Mouse (Mus musculus): Measurements from ENCODE around the gene Vmn1r4. TPM values are rescaled to one million over a fixed set of nuclear protein-coding genes. Genes with fewer than 3 reads are reported as not detected.

Gene Vmn1r4
- total RNA-seq, 2 experiments from 2014 or later = 0.54 to 0.56 TPM

DNA sequence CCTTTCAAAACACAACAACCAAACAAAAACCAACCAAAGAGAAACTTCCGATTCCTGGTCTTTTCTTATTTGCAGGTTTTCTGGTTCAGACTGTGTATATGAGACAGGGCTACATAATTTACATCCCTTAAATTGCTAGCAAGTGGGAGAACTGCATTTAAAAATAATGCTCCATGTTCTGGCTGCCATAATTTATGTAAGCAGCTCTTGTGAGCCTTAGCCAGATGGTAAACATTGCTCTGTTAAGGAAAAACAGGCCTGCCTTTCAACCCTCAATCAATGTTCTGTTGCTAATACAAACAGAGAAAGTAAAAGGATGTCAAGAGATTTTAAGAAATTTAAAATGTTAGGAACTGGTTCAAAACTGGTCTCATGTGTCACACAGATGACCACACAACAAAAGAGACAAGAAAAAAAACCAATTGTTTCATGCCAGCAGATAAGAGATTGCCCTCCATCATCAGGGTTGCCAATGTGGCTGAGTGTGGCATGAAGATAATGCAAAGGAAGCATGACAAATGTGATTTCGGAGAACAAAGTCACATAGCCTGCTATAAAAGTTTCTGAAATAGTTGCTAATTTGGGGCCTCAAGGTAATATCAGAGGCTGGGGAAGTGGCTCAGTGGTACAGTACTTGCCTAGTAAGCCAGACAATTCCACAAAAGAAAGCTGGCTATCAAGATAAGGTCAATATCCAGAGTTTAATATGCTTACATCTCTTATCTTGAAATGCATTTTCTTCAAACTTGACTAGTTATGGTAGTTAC is 10.5 kb upstream of the Vmn1r4 start:
- DNase-seq (ENCODE audit: low spot score in 2 of 2) = no peak

DNA sequence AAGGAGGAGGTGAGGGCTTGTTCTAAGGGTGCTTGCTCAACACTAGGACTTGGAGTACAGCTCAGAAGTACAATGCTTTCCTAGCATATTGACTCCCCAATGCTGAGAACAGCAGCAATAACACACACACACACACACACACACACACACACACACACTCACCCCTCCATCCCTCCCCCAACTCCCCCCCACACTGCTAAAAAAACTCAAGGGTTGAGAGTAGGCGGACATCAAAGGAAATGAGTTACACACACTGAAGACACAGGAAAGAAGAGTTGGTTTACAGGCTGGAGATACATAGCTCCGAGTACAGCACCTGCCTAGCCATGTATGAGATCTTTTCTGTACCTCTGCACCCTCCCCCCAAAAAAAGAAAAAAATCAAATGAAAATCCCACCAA is 7.5 kb upstream of the Vmn1r4 start:
- DNase-seq (ENCODE audit: low spot score in 2 of 2) = no peak

DNA sequence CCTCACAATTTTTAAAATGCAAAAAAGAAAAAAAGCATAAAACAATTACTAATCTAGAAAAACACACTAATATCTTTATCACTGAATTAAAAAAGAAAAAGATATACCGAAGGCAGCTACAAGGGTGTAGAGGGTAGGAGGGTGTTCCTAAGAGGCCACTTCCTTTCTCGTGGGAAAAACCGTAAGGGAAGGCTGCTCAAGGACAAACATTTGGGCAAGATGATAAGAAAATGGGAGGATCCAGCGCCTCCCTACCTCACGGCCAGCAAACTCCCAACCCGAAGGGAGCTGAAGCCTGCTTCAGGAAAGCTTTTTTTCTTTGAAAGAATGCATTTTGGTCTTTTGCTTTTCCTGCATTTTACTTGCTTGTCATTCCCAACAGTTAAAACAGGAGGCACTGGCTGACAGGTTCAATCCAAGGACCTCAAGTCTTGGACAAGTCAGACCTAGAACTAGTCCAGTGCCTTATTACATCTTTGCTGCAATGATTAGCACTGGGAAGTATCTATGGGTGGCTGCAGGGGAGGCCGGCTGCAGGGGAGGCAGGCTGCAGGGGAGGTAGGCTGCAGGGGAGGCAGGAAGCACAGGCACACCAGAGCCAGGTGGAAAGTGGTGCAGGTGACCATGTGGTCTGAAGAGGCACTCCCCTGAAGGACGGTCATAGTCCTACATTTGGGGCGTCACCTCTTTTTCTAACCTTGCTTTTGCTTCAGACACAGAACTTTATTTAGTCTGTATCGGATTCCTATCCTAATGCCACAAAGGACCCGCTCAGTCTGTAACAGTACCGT is 6.0 kb upstream of the Vmn1r4 start:
- no peak for DNase-seq (ENCODE audit: low spot score in 2 of 2)

DNA sequence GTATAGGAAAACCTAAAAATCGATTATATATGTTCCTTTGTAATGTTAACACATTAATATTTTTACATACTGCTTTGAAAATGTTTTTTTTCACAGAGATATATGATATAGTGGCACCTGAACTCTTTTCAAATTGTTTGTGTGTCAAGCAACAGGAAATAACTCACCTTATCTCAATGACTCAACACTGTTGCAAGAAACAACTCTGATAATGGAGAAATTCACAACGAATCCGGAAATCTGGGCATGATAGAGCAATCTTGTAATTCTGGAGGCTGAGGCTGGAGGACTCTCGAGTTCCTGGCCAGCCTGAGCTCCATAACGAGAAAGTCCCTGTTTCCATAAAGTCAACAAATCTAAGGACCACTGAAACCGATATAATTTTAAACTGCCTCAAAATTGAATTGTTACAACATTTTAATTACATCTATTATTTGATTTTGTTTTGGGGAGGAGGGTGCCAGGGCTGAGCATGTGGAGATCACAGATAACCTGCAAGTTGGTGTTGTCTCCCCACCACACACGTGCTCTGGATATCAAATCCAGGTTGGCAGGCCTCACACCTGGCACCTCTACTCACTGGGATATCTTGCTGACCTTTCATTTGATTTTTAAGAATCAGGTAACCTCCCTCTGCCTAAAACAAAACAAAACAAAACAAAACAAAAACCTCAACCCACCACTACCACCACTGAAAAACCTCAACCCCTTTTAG is 4.3 kb upstream of the Vmn1r4 start:
- no peak for DNase-seq (ENCODE audit: low spot score in 2 of 2)

DNA sequence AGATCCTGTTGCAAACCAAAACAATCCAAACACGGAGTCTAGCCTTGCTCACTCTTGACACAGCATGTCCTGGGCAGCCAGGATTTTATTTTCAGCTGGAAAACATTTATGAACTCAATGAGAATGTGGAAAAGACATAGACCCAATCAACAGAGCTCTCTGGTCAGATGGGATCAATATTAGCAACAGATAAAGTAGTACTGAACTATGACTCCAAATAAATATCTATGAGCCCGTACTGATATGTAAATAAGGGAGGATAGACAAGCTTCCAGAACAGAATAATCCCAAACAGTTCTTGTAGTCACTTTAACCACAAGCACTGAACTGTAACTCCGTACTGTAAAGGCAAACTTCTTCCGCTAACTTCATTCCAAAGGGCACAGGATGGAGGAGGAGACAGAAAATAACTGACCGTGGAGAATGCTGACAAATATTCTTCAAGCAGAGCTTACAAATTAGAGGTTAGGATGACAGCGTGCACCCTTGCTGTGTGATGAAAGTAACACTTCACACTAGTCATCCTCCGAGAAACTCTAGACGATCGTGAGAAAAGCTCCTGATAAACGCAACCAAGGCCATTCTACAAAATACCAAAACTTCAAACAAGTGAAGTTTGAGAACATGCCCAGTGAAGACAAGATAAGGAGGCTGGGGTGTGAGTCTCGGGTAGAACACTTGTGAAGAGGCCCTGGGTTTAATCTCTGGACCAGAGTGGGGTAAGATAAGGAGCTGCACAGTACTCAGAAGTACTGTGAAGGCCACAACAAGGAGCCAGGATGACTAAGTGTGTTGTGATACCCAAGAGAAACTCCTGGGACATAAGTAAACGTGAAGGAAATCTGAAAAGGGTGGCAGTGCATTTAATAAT is 3.4 kb upstream of the Vmn1r4 start:
- no peak for DNase-seq (ENCODE audit: low spot score in 2 of 2)

DNA sequence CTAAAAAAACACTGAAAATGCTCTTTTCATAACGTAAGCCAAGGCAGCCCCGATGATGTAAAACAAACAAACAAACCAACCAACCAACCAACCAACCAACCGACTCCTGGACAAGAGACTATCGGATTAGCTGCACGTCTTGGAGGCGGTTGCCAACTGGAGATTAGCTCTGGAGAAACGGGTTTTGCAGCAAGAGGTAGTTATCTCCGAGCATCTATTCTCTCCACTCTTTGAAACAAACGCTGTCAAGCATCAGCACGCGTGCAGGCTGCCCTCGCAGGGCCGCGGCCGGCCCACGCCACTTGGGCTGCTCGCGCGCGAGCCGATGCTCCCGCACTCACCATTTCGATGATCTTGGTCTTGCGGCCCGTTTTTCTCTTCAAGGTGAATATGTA is 487 bp upstream of the Vmn1r4 start:
- no peak for DNase-seq (ENCODE audit: low spot score in 2 of 2)

DNA sequence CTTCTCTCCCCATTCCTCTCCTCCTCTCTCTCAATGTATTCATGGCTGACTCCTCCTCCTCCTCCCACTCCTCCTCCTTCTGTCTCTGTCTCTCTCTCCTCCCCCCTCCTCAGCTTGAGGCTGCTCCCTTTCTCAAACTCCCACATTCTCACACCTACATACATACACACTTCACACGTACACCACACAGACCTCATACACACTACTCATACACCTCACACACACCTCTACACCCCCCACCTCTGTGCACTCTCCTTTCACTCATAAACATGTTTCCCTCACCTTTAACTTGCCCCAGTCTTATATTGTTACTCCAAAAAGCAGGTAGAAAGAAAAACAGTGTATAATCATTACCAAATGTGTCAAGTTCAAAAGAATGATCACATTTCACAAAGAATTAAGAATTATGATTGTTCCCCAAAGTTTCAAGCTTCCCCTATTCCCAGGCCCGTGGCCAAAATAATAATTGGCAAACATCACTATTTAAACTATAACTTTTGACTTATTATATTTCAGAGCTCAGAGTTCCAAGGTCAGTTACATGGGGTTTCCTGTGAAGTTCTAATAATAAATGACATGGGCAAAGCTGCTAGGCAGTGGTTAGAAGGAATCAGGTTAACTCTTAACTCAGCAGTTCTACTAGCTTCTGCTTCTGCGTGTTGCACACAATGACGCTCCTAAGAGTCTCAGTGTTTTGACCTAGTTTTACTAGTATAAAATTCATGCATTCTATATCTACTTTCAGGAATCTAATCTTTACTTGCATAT is 8.0 kb downstream of the Vmn1r4 start:
- DNase-seq (ENCODE audit: low spot score in 2 of 2) = no peak

DNA sequence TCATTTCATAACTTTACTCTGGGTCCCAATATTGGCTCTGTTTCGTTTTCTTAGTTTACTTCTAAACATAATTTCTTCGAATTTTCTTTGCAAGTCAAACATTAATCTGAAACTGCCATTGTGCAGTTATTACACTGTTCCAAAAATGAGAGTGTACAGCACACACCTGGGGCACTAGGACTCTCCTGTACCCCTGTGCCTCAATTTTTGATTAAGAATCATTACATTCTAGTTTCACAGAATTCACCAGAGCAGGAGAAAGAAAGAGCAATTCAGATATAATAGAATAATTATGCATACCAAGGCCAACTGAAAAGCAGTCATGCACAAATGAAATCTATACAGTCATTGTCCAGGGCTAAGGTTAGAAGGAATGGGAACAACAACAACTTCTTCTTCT is 8.6 kb downstream of the Vmn1r4 start:
- DNase-seq (ENCODE audit: low spot score in 2 of 2) = no peak

DNA sequence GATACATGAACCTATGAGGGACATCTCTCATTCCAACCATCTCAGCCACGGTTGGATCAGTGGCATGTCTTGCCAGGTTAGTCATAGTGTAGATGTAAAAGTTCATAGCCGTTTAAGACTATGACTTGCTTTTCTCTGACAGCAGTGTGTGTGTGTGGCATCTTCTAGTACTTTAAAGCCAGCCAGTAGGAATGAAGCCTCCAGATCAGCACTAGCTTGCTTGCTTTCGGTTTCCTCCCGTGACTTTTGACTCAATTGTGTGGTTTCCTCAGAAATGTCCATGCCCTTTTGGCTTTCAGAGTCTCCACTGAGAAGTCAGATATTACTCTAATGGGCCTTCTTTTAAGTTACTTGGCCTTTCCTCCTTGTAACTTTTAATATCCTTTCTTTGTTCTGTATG is 10.6 kb downstream of the Vmn1r4 start:
- DNase-seq (ENCODE audit: low spot score in 2 of 2) = no peak

DNA sequence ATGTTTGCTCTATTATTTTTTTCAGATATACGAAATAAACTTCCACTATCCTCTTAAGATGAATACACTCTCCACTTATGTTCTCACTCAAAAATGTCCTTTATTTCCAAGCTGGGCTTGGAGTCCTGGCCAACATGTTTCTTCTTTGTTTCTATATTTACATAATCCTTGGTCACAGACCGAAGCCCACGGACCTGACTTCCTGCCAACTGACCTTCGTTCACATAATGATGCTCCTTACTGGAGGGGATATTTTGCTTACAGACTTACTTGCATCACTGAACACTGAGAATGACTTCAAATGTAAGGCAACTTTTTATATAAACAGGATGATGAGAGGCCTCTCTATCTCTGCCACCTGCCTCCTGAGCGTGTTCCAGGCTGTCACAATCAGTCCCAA is 32.6 kb downstream of the Vmn1r4 start:
- DNase-seq (ENCODE audit: low spot score in 2 of 2) = no peak

DNA sequence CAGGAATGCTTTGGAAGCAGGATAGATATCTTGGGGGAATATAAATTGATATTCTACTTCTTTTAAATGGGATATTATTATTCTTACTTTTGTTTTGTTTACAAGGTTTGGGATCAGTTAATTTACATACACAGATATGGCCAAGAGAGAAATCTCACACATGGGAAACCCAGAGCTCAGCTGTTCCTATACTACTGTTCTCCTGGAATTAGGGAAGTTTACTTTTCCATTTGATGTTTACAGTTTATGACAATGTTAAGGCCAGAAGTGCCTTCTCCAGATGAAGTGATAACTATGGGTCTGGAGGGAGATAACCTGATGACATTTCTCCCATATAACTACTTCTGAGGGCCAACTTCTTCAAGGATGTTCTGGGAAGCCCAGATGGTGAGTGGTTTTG is 46.2 kb downstream of the Vmn1r4 start, which contains the start of gene Vmn1r5:
Vmn1r5 (plus strand) TSS at position 301 of the 400 bp plus-strand sequence.
- DNase-seq (ENCODE audit: low spot score in 2 of 2) = no peak

DNA sequence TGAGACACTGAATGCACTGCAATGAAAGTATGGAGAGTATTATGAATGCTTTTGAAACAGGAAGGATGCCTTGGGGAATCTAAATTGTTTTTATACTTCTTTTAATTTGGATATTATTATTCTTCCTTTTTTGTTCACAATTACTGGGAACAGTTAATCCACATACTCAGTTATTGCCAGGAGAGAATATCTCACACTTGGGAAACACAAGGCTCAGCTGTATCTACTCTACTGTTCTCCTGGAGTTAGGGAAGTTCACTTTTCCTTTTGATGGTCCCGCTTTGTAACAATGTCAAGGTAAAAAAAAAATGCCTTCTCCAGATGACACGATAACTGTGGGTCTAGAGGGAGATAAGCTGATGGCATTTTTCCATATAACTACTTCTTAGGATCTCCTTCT is 73.1 kb downstream of the Vmn1r4 start, which contains the start of gene Vmn1r6:
Vmn1r6 (plus strand) TSS at position 301 of the 400 bp plus-strand sequence.
- no peak for DNase-seq (ENCODE audit: low spot score in 2 of 2)

Other genes with a start within 250 kb of the Vmn1r4 start
- gene Lsm5, start 219.3 kb upstream of the Vmn1r4 start, total RNA-seq (2021) = 10 to 100 TPM; 45.7 to 51.9 TPM
- 10 to 100 TPM; 27.7 to 32.6 TPM for gene Avl9, start 209.1 kb upstream of the Vmn1r4 start, total RNA-seq (2021)
- gene Kbtbd2, start 126.2 kb upstream of the Vmn1r4 start, total RNA-seq (2021) = 10 to 100 TPM; 47.8 to 50.0 TPM
- 100 to 1,000 TPM; 108 to 112 TPM for gene Fkbp9, start 92.0 kb upstream of the Vmn1r4 start, total RNA-seq (2021)
- gene Nt5c3, start 83 bp upstream of the Vmn1r4 start, total RNA-seq (2021) = 10 to 100 TPM; 36.2 to 41.8 TPM
- not detected for gene Vmn1r5, start 46.3 kb downstream of the Vmn1r4 start, total RNA-seq (2021)
- under 1 TPM in 1 of 2 experiments, not detected in 1; 0.03 TPM for gene Vmn1r6, start 73.2 kb downstream of the Vmn1r4 start, total RNA-seq (2021)
- not detected for gene Vmn1r7, start 101.3 kb downstream of the Vmn1r4 start, total RNA-seq (2021)
- gene Vmn1r8, start 108.3 kb downstream of the Vmn1r4 start, total RNA-seq (2021) = not detected
- not detected for gene Vmn1r9, start 142.8 kb downstream of the Vmn1r4 start, total RNA-seq (2021)
- gene Vmn1r10, start 185.4 kb downstream of the Vmn1r4 start, total RNA-seq (2021) = not detected
- gene Vmn1r11, start 209.4 kb downstream of the Vmn1r4 start, total RNA-seq (2021) = not detected
- not detected for gene Vmn1r12, start 232.9 kb downstream of the Vmn1r4 start, total RNA-seq (2021)